Mouse (Mus musculus) heart, embryonic 10.5 days (tissue): ENCODE measurements around the gene Slfn5. TPM values are rescaled to one million over a fixed set of nuclear protein-coding genes. Genes with fewer than 3 reads are reported as not detected.
A peak's percentile ranks its signal among the peaks of the same experiment; 100 is the strongest.
"Not testable (repeated sequence)": the region's sequence is repeated elsewhere in the genome, so short reads cannot be mapped to it uniquely, and the experiment has no call there.

Experiments
- DNase-seq: peaks from one replicate; pipeline ENCODE4 v3.0.0-alpha.2; 2017; ENCODE audit warnings: low spot score
- H3K27ac ChIP-seq: fragments of 300-500 bp; sonication (generic); 2 replicates; pipeline ENCODE4 v1.5.1; 2016; ENCODE audit warnings: mild to moderate bottlenecking
- H3K27me3 ChIP-seq: fragments of 300-500 bp; sonication (generic); 2 replicates; pipeline ENCODE4 v1.6.1; 2016; ENCODE audit warnings: mild to moderate bottlenecking; ENCODE audit not compliant: poor library complexity, insufficient read depth, severe bottlenecking
- H3K36me3 ChIP-seq: fragments of 300-500 bp; sonication (generic); 2 replicates; pipeline ENCODE4 v1.6.1; 2016; ENCODE audit warnings: mild to moderate bottlenecking, moderate library complexity
- H3K4me1 ChIP-seq: fragments of 300-500 bp; sonication (generic); 2 replicates; pipeline ENCODE4 v1.6.1; 2016; ENCODE audit warnings: mild to moderate bottlenecking
- H3K4me3 ChIP-seq: fragments of 300-500 bp; sonication (generic); 2 replicates; pipeline ENCODE4 v1.5.1; 2016; ENCODE audit warnings: mild to moderate bottlenecking, moderate library complexity
- H3K9me3 ChIP-seq: fragments of 300-500 bp; sonication (generic); 2 replicates; pipeline ENCODE4 v1.6.1; 2016; ENCODE audit warnings: mild to moderate bottlenecking, moderate library complexity
- WGBS: fragments of 180-500 bp; shearing (Covaris S2); methylation state at CpG from one replicate; pipeline ENCODE4 v1.1.7; 2016; 5-methylcytosine and 5-hydroxymethylcytosine counted together
- polyA plus RNA-seq: library from polyadenylated mRNA; unstranded; fragments of >200 nt; fragmentation: Nextera tagmentation; extraction: Ambion mirVana; gene quantifications from 2 replicates; pipeline ENCODE4 v1.2.1, GENCODE M21; 2016

The Slfn5 gene
- polyA plus RNA-seq, 1 experiment from 2014 or later: 0.35 TPM

DNA sequence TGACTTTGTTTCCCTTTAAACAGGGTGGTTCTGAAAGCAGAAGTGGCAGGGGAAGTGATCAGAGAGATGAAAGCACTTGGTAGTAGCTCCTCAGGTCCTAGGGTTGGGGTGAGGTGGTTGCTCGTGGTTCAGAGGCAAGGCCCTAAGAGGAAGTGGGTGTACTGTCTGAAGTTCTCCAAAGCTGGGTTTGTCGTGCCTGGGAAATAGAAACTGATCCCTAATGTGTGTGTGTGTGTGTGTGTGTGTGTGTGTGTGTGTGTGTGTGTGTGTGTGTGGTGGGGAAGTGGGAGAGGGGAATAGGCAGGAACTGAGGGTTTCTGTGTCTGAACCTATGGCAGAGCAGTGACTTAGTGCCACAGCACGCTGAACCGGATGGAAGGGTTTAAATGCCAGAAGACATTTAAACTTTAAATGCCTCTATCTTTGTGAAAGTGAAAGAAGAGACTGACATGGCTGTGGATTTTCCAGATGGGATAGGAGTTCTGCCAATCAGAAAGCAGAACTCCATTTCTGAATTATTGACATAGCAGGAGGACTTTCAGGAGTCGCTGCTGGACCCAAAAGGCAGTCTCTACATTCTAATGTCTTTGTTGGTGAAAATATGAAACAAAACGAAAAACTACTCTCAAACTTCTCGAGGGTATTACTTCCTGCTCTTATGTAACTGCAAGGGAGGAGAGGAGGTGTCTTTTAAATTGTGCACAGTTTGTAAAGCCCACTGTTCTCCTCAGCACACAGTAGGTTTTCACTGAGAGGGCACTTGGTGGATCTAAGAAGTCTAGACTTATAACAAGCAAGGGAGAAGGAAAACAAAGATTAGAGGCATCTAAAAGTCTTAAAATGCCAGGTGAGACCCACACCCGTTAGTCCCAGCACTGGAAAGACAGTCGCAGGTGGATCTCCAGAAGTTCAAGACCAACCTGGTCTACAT lies 1.7 kb downstream of the Slfn5 start:
- Histone ChIP-seq H3K4me3 (peak overlapping the region; percentile 48; the same call in 1 of the 2 replicates), H3K27ac (no peak overlapping the region), H3K4me1 (peaks cover 17% of the 10 kb centered on the region), H3K27me3 (peaks cover 54% of the 10 kb centered on the region), H3K9me3 (no peaks in the 10 kb centered on the region), H3K36me3 (no peaks in the 10 kb centered on the region)
- no peak for DNase-seq
- 56% methylated on average over 9 of the region's 9 CpGs for WGBS

DNA sequence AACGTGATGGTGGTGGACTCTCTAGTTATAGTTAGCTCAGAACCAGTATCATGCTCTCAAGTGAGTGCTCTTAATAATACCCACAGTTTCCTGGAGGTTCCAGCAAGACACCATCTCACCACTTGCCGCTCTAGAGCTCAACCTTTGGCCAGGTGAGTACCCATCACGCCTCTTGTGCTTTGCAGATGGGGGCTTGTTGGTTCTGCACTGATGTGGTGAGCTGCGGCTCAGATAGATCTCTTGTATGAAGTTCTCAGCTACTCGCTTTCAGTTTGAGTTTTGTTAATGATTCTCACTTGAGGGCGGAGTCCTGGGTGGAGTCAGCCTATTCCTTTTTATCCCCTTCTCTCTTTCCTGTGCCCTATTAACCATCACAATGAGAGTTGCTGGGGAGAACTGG lies 3.5 kb downstream of the Slfn5 start:
- peaks cover 17% of the 10 kb centered on the region for H3K4me1 ChIP-seq
- no peak overlapping the region for H3K27ac ChIP-seq
- WGBS: 69% methylated on average over 6 of the region's 6 CpGs
- H3K27me3 ChIP-seq: peaks cover 45% of the 10 kb centered on the region
- no peaks in the 10 kb centered on the region for H3K36me3 ChIP-seq
- no peaks in the 10 kb centered on the region for H3K9me3 ChIP-seq
- no peak for DNase-seq
- H3K4me3 ChIP-seq: no peak overlapping the region

DNA sequence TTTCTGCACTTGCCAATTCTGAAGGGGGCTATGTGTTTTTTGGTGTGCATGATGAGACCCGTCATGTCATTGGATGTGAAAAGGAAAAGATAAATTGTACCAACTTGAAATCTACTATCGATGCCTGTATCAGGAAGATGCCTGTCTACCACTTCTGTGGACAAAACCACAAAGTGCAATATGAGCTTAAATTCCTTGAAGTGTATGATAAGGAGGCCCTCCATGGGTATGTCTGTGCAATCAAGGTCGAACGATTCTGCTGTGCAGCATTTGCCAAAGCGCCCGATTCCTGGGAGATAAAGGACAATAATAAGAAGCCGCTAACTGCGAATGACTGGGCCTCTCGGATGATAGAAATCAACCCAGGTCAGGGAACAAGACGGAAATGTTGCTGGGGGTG lies 5.8 kb downstream of the Slfn5 start:
- 66% methylated on average over 10 of the region's 10 CpGs for WGBS
- H3K36me3 ChIP-seq: no peaks in the 10 kb centered on the region
- H3K27me3 ChIP-seq: peaks cover 30% of the 10 kb centered on the region
- H3K4me1 ChIP-seq: peaks cover 7% of the 10 kb centered on the region
- DNase-seq: no peak
- no peaks in the 10 kb centered on the region for H3K9me3 ChIP-seq
- no peak overlapping the region for H3K27ac ChIP-seq
- H3K4me3 ChIP-seq: no peak overlapping the region

DNA sequence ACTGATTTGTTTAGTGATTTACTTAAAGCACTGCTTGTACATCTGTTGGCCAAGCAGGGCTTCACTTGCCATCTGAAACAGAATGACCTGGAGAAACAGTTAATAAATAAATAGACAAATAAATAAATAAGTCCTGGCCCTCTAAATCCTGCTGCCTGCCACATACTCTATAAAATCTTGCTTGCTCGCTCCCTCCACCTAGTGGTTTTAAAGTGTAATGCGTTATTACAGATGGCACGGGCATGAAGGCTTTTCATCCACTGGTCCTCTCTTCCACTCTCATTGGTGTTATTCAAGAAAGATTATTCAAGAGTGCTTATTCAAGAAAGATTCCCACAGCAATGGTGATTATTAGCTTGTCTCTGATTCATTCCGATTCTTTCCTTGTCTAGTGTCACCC lies 8.5 kb downstream of the Slfn5 start:
- H3K36me3 ChIP-seq: no peaks in the 10 kb centered on the region
- WGBS: 15% methylated on average over 4 of the region's 4 CpGs
- H3K27ac ChIP-seq: no peak overlapping the region
- no peak overlapping the region for H3K4me3 ChIP-seq
- no peaks in the 10 kb centered on the region for H3K9me3 ChIP-seq
- DNase-seq: peak; percentile 71
- no peaks in the 10 kb centered on the region for H3K4me1 ChIP-seq
- peaks cover 5% of the 10 kb centered on the region; the same call in 1 of the 2 replicates for H3K27me3 ChIP-seq

DNA sequence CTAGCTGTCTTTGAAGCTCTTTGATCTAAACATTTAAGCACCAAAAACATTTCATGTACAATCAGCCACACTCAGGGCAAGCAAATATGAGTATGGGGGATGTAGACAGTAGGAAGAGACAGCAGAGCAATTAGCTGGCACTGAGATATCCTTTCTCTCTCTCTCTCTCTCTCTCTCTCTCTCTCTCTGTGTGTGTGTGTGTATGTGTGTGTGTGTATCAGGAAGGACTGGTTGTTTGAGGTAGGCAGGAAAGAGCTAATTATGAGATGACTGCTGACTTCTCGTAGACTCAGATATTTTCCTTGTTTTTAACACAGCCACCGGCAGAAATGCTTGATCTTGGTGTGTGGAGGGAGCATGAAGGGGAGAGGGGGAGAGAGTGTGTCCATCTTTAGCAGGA lies 10.6 kb downstream of the Slfn5 start:
- no peaks in the 10 kb centered on the region for H3K4me1 ChIP-seq
- H3K27me3 ChIP-seq: peaks cover 3% of the 10 kb centered on the region; the same call in 1 of the 2 replicates
- WGBS: 58% methylated on average over 2 of the region's 2 CpGs
- no peak overlapping the region for H3K27ac ChIP-seq
- H3K36me3 ChIP-seq: no peaks in the 10 kb centered on the region
- H3K9me3 ChIP-seq: no peaks in the 10 kb centered on the region
- DNase-seq: no peak
- no peak overlapping the region for H3K4me3 ChIP-seq

DNA sequence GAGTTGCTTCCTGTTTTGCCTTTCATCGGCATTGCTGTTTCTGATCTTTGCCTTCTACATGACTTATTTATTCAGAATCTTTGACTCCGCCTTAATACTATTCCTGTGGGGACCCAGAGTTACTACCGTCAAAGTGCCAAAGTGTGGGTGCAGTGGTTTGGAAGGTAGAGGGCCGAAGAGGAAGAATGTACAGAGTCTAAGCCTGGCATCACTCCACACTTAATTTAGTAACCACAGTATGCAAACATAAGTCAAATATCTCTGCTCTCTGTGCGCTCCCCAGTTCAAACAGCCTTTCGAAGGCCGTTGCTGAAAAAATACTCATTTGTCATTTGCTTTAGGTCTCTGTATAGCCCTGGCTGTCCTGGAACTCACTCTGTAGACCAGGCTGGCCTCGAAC lies 11.1 kb downstream of the Slfn5 start:
- no peak for DNase-seq
- Histone ChIP-seq H3K4me3 (no peak overlapping the region), H3K36me3 (no peaks in the 10 kb centered on the region), H3K9me3 (no peaks in the 10 kb centered on the region), H3K4me1 (no peaks in the 10 kb centered on the region), H3K27ac (no peak overlapping the region), H3K27me3 (peaks cover 3% of the 10 kb centered on the region; the same call in 1 of the 2 replicates)
- WGBS: 84% methylated on average over 8 of the region's 8 CpGs

DNA sequence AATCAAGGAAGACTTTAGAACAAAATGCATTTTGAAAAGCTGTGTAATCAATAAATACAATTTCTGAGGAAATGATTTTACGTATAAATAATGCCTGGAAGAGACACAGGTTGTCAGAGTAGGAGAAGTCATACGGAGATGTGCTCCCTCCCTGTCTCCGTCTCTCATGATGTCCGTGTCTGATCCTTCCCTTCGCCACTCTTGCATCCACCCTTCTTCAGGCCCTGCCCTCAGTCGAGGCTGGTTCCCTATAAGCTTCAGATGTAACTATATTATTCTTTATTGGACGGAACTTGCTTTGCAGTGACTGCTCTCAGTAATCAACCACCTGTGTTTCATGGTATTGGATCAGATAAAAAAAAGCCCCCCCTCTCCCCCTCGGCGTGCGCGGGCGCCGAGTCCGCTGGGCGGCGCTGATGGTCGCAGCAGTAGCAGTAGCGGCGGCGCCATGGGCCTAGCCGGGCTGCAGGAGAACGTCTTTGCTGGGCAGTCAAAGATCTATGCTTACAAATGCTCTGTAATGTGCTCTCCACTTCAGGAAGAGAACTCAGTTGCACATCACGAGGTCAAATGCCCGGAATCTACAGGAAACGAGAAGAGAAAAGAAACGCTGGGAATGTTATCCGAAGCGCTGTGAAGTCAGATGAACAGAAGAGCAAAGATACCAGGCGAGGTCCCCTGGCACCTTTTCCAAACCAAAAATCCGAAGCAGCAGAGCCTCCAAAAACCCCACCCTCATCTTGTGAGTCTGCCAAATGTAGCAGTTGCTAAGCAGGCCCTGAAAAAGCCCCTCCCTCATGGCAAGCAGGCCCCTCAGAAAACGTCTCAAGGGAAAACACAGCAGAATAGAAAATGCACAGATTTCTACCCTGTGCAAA lies 19.8 kb downstream of the Slfn5 start:
- no peaks in the 10 kb centered on the region for H3K9me3 ChIP-seq
- peak overlapping the region; percentile 48; the same call in 1 of the 2 replicates for H3K27ac ChIP-seq
- no peaks in the 10 kb centered on the region for H3K36me3 ChIP-seq
- peaks cover 23% of the 10 kb centered on the region for H3K4me1 ChIP-seq
- no peaks in the 10 kb centered on the region for H3K27me3 ChIP-seq
- DNase-seq: peak; percentile 66
- peak overlapping the region; percentile 45 for H3K4me3 ChIP-seq
- 8% methylated on average over 31 of the region's 31 CpGs for WGBS

DNA sequence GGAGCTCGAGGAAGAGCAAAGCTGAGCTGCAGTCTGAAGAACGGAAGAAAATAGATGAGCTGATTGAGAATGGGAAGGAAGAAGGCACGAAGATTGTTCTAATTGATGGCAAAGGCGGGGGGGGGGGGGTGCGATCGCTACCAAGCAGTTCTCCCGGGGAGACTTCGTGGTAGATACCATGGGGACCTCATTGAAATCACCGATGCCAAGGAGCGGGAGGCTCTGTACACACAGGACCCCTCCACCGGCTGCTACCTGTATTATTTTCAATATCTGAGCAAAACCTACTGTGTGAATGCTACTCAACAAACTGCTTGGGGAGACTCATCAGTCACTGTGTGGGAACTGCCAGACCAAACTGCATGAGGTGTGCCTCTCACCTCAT lies 20.4 kb downstream of the Slfn5 start:
- H3K9me3 ChIP-seq: no peaks in the 10 kb centered on the region
- H3K4me3 ChIP-seq: no peak overlapping the region
- WGBS: 65% methylated on average over 11 of the region's 11 CpGs
- H3K36me3 ChIP-seq: no peaks in the 10 kb centered on the region
- no peak overlapping the region; the same call in 1 of the 2 replicates for H3K27ac ChIP-seq
- no peak for DNase-seq
- peaks cover 23% of the 10 kb centered on the region for H3K4me1 ChIP-seq
- H3K27me3 ChIP-seq: no peaks in the 10 kb centered on the region

DNA sequence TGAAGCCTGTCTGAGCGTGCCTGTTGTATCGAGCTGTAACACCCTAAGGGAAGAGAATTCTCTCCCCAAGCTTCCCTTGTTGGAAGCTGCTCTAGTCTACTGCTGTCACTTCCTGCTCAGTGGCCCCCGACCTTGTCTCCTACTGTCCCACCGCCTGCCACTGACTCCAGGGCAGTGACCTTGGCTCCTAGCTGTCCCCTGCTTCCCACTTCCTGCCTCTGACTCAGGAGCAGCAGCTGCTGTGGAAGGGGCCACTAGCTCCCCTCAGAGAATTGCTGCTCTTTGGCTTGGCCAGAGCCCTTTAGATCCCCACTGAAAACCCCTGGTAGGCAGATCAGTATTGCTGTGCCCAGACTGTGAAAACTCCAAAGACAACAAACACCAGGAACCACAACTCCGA lies 22.8 kb downstream of the Slfn5 start:
- Histone ChIP-seq H3K27ac (peak overlapping the region; percentile 62; the same call in 1 of the 2 replicates), H3K4me1 (peaks cover 23% of the 10 kb centered on the region), H3K9me3 (no peaks in the 10 kb centered on the region), H3K4me3 (no peak overlapping the region), H3K36me3 (peaks cover 5% of the 10 kb centered on the region; the same call in 1 of the 2 replicates), H3K27me3 (no peaks in the 10 kb centered on the region)
- 29% methylated on average over 5 of the region's 5 CpGs for WGBS
- DNase-seq: no peak

DNA sequence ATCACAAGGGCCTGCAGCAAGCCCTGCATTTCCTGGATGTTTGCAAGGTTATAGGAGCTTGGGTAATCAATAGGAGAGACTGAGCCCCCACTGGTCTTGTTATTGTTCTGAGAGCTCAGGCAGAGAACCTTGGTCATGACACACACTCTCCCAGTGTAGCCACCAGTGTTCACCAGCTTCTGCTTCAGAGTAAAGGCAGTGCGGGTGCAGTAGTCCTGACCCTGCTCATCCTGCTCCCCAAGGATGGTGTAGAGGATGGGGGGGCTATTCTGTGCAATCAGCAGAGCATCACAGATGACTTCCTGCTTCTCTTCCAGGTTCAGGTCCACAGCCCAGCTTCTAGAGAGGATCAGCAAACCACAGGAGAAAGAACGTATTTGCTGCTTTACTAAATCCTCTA lies 31.3 kb downstream of the Slfn5 start:
- peaks cover 64% of the 10 kb centered on the region for H3K36me3 ChIP-seq
- not testable (repeated sequence) for H3K4me3 ChIP-seq, H3K4me1 ChIP-seq, DNase-seq, H3K27me3 ChIP-seq, H3K9me3 ChIP-seq, H3K27ac ChIP-seq
- 91% methylated on average over 2 of the region's 2 CpGs for WGBS

DNA sequence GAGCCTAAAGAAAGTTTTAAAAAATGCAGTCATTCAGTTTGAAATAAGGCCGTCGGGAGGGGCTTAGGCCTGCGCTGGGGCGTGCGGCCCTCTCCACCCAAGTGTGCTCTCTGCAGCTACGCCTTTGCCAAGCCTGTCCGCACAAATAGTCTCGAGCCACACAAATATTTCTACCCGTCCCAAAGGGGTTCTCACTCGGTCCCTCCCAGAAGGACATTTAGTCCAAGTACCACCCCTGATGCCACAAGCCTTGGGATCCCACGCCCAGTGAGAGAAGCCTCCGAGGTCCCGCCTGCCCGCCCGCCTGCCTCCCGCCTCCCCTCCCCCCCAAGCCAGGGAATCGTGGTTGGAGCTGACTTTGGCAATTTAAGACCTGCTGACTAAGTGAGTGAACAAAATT lies 32.0 kb downstream of the Slfn5 start:
- 85% methylated on average over 17 of the region's 17 CpGs for WGBS

DNA sequence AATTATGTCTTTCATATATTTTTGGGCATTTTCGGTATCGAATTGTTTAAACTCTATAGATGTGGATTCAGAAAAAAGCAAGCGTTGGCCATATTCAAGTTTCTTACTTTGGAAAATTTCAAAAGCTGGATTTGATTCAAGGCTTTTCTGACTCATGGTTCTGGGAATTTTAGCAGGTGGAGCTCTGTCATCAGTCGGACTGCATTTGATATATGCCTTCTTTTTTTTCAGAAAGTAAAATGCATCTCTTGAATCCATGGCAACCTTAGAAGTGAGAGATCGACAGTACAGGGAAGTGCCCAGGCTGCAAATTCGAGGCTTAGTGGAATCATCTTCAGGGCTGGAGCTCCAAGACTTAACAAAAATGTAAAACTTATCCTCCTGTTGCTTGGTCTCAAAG lies 36.5 kb downstream of the Slfn5 start:
- H3K27me3 ChIP-seq: no peaks in the 10 kb centered on the region
- H3K4me3 ChIP-seq: no peak overlapping the region
- H3K4me1 ChIP-seq: peaks cover 12% of the 10 kb centered on the region
- 83% methylated on average over 6 of the region's 6 CpGs for WGBS
- H3K36me3 ChIP-seq: peaks cover 34% of the 10 kb centered on the region
- no peaks in the 10 kb centered on the region for H3K9me3 ChIP-seq
- no peak for DNase-seq
- no peak overlapping the region for H3K27ac ChIP-seq

More for the DNA sequence above, 32.0 kb downstream of the Slfn5 start:
- H3K27ac ChIP-seq: no peak overlapping the region
- H3K4me3 ChIP-seq: no peak overlapping the region
- H3K9me3 ChIP-seq: no peaks in the 10 kb centered on the region
- DNase-seq: no peak
- no peaks in the 10 kb centered on the region for H3K4me1 ChIP-seq
- H3K27me3 ChIP-seq: no peaks in the 10 kb centered on the region
- H3K36me3 ChIP-seq: peaks cover 68% of the 10 kb centered on the region

DNA sequence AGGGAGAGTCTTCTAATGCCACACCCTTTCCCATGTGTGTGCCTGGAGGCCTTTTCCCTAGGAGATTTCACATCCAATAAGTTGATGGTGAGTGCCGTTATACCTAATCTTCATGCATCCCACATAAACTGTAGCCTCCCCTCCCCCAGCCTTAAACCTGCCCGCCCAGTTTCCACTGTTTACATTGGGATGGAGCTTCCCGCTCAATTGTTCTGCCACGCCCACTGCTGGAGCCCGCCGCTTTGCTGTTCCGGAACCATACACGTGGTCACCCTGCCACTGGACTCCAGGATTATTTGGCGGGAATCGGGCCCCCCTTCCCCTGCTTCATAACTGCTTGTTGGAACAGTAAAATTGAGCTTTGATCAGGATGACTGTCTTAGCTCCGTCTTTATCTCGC lies 38.2 kb downstream of the Slfn5 start:
- WGBS: 27% methylated on average over 12 of the region's 12 CpGs
- Histone ChIP-seq H3K27ac (no peak overlapping the region), H3K4me3 (peak overlapping the region; percentile 65; the same call in 1 of the 2 replicates), H3K4me1 (peaks cover 12% of the 10 kb centered on the region), H3K36me3 (peaks cover 23% of the 10 kb centered on the region), H3K27me3 (no peaks in the 10 kb centered on the region), H3K9me3 (no peaks in the 10 kb centered on the region)
- DNase-seq: no peak
